Mouse (Mus musculus) telencephalon, adult 2 months (tissue): ENCODE results near the gene Hist1h1t.
"Not testable (repeated sequence)": the region's sequence is repeated elsewhere in the genome, so short reads cannot be mapped to it uniquely, and the experiment has no call there.

Experiments
- DNase-seq: peaks from one replicate; pipeline ENCODE4 v3.0.0-alpha.2; 2011; ENCODE audit warnings: low read depth, low spot score

Hist1h1t gene

GRCm38 (mm10) chr13:23695514-23695913 lies at the start of gene Hist1h1t:
Gene Hist1h1t, plus strand, starts transcription at chr13:23695814.
- no peak for DNase-seq

GRCm38 (mm10) chr13:23659636-23660366 lies 35.8 kb upstream of the Hist1h1t start:
- DNase-seq, result no peak

- no peak for DNase-seq
These were observed 33.1 kb upstream of the Hist1h1t start for GRCm38 (mm10) chr13:23662536-23662935.

GRCm38 (mm10) chr13:23681990-23682582 lies 13.5 kb upstream of the Hist1h1t start:
- DNase-seq, result no peak

- DNase-seq, result no peak
These were observed 13.0 kb upstream of the Hist1h1t start for GRCm38 (mm10) chr13:23682623-23682946.

- DNase-seq, result not testable (repeated sequence)
These were observed 12.5 kb upstream of the Hist1h1t start for GRCm38 (mm10) chr13:23682947-23683754.

GRCm38 (mm10) chr13:23683755-23684281 lies 11.8 kb upstream of the Hist1h1t start, which contains the start of the genes Hist1h2ac and Hist1h2bc:
Gene Hist1h2ac, minus strand, starts transcription at chr13:23683948.
Gene Hist1h2bc, plus strand, starts transcription at chr13:23684199.
- DNase-seq, result peak; percentile 100

- peak; percentile 80 for DNase-seq
These were observed 11.2 kb upstream of the Hist1h1t start for GRCm38 (mm10) chr13:23684295-23684945.

- no peak for DNase-seq
These were observed 10.3 kb upstream of the Hist1h1t start for GRCm38 (mm10) chr13:23685121-23685861.

- DNase-seq, result no peak
These were observed 9.6 kb upstream of the Hist1h1t start for GRCm38 (mm10) chr13:23685966-23686365.

- DNase-seq, result no peak
These were observed 8.4 kb upstream of the Hist1h1t start for GRCm38 (mm10) chr13:23687181-23687580.

- no peak for DNase-seq
These were observed 7.7 kb upstream of the Hist1h1t start for GRCm38 (mm10) chr13:23687907-23688306.

GRCm38 (mm10) chr13:23688956-23689355 lies 6.7 kb upstream of the Hist1h1t start:
- no peak for DNase-seq

GRCm38 (mm10) chr13:23689459-23689858 lies 6.2 kb upstream of the Hist1h1t start:
- no peak for DNase-seq

- no peak for DNase-seq
These were observed 1.7 kb upstream of the Hist1h1t start for GRCm38 (mm10) chr13:23693856-23694440.

GRCm38 (mm10) chr13:23694956-23695355 lies 658 bp upstream of the Hist1h1t start:
- no peak for DNase-seq

GRCm38 (mm10) chr13:23696061-23696474 lies 454 bp downstream of the Hist1h1t start:
- no peak for DNase-seq

GRCm38 (mm10) chr13:23697491-23698299 lies 2.1 kb downstream of the Hist1h1t start:
- DNase-seq, result no peak

- DNase-seq, result peak; percentile 99
These were observed 2.7 kb downstream of the Hist1h1t start, which contains the start of gene Hist1h4c for GRCm38 (mm10) chr13:23698300-23698693. Gene Hist1h4c, minus strand, starts transcription at chr13:23698454.

GRCm38 (mm10) chr13:23698996-23699395 lies 3.4 kb downstream of the Hist1h1t start:
- no peak for DNase-seq
